Mouse (Mus musculus) embryo, embryonic 9.5 days (tissue): ENCODE data around the gene Mia3.
"Not testable (repeated sequence)": the region's sequence is repeated elsewhere in the genome, so short reads cannot be mapped to it uniquely, and the experiment has no call there.

Source experiments
- DNase-seq: peaks from one replicate; pipeline ENCODE4 v3.0.0-alpha.2; 2017; ENCODE audit errors: extremely low spot score

The Mia3 gene

DNA sequence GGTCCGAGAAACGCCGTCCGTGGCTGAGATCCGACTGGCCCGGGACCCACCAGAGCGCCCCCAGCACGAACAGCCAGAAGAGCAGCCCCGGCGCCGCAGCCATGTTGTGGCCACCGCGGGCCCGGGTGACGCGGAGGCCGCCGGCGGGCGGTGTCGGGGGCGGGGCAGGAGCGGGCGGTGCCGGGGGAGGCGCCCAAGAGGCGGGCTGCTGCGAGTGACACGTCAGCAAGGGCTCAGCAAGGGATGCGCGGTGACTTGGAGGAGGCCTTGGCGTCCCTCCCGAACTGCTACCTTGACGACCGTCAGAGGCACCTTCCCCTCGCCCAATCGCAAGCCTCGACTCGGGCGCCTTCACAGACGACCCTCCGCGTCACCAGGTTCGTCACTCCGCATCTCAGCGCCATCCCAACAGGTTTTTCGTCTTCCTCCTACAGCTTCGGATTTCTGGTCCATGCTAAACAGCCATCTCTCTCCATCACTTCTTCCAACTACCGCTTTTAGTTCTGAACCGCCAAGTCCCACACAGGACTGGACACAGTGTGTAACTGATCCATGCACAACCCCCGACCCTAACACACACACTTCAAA, at the start of gene Mia3:
Gene Mia3, minus strand, starts transcription at position 127 of the 588 bp plus-strand sequence.
- DNase-seq: peak; percentile 94

DNA sequence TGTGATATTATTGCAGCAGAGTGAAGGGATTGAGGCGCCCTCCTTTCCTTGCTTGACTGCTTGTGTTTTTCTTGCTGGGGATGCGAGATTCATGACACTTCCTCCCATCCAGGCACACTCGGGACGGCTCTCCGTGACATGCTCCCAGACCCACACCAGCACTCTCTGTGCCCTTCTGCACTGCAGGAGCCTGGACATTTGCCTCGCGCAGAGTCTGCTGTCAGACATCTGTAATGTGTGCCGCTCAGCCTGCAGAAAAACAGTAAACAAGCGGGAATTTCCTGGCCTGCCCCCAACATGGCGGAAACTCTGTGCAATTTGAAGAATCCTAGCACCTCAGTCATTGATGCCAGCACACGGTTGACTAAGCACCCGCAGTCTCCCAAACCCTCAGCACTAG, 48.5 kb upstream of the Mia3 start, which contains the start of gene Hhipl2:
Gene Hhipl2, plus strand, starts transcription at position 343 of the 400 bp plus-strand sequence.
- DNase-seq: no peak

GRCm38 (mm10) chr1:183414081-183414727, 44.9 kb upstream of the Mia3 start:
- no peak for DNase-seq

DNA sequence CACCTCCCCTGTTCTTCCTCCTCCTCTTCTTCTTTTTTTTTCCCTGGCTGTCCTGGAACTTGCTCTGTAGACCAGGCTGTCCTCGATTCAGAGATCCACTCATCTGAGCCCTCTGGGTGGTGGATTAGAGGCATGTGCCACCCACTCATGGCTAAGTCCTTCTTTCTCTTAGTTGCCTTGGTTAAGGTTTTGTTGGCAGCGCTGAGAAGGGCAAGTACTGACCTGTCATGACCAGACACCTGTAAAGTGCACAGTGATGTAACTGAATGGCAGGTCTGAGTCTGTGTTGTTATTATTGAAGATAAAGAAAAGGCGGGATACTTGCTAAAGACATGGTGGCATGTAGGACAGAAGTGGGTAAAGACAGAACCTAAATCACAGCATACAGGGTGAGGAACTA, 34.0 kb upstream of the Mia3 start:
- no peak for DNase-seq

DNA sequence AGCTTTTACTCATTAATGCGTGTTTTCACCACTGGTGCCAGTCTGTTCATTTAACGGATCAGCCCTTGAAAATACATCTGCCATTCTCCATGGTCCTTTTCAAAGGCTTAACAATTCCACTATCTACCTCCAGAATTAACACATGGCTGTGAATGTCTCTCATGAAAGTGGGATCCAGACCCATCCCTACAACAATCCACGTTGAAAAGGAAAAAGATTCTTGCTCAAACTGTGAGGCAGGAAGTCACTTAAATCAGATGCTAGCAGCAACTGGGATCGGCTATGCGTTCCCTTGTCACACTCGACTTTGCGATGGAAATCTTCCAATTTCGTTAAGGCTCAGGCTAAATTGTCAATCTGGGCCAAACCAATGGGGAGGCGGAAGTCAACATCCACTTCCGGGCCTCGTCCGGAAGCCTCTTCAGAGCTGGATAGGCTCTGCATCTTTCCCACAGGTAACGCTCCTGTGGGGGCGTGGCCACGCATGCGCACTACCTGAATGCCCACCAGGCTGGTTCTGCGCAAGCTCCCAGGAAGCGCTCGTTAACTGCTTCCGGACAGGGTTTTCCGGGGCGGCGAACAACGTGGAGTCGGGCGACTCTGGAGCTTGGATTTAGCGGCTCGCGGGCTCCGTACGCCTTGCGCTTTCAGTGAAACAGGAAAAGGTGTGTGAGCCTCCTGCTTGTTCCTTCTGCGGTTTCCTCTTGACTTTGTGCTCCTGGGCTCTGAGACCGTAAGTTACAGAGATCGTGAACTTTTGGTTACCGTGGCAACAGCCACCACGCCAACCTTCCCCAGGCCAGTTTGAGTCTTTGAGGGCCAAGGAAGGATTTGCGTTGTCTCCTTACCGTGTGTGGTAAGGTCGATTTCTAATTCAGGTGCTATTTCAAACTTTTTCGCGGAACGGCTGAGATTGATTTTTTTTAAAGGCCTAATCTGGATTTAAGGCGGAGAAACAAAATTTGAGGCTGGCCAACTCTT, 19.4 kb upstream of the Mia3 start, which contains the start of gene Taf1a:
Gene Taf1a, plus strand, starts transcription at position 556 of the 981 bp plus-strand sequence.
- DNase-seq: peak; percentile 93

DNA sequence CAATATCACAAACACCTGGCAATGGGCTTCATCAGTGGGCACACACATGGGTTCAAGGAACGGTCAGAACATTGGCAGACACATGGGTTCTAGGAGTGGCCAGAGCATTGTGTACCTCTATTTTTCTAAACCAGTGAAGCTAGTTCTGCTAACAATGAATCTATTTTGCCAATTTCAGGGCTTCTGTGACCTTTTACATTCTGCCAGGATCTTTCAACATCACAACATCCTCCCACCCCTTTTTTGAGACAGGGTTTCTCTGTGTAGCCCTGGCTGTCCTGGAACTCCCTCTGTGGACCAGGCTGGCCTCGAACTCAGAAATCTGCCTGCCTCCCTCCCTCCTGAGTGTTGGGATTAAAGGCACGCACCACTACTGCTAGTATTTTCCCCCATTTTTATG, 18.1 kb upstream of the Mia3 start:
- not testable (repeated sequence) for DNase-seq

DNA sequence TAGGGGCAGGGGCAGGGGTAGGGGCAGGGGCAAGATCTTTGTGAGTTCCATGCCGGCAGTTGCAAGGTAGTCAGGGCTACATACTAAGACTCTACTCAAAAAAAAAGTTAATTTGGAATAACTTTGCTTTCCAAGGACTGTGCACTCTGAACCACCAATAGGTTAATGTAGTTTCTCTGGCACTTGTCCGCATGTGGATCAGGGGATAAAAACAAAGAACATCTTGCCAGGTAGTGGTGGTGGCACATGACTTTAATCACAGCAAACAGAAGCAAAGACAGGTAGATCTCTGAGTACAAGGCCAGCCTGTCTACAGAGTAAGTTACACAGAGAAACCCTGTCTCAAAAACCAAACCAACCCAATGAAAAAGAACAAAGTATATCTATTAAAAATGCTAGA, 13.3 kb upstream of the Mia3 start:
- DNase-seq: no peak

DNA sequence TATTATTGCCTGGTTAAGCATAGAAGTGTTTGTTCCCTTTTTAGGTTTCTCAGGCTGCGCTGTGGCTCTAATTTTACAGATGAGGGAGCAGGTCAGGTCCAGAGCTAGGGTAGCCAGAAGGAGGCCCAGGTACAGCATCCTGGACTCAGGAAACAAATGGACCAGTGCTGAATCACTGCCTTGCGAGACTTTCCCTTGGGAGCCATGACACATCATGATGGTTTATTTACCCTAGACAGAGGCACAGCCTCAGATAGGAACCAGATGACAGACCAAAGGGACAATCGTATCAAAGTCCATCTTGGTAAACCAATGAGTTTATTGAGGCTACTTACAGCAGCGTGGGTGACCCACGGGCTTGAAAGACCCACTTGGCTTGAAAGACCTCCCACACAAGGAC, 12.5 kb upstream of the Mia3 start:
- DNase-seq: no peak

DNA sequence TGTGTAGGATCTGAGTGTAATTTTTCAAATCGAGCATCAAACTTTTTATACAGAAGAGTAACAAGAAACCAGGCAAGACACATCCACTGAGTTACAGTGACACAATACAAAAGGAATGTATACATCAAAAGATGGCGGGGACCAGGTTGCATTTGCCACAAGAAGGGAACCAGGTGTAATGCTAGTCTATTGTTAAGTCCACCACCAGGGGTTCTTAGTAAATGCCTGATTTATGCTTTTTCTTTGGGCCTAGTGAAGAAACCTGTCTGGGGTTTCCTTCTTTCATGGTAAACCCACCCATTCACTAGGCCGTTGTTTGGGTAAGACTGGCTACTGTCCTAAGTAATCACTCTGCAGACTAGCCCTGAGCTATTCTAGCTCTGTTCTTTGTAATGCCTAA, 10.0 kb upstream of the Mia3 start:
- DNase-seq: not testable (repeated sequence)

DNA sequence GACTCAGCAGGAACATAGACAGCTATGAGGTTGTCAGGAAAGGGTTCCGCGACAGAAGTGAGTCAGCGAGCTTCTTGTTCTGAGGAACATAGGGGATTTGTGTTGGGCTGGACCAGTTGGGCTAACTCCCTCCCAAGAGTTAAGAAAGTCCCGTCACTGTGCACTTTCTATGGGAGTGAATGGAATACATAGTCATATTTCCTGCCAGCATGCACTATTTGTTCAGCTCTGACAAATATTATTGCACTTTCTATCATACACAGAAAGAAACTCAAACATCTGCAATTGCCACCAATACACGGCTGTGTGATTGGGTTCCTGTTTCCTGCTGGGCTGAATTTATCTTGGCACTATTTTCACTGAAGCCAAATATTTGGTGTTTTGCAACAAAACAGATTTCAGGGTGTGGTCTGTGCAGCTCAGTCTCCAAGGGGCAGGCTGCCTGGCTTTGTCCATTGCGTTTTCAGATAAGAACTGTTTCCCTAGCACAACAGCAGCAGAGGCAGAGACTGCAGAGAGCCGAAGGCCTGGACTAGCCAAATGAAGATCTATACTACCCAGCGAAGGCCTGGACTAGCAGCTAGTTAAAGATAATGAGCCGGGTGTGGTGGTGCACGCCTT, 9.1 kb upstream of the Mia3 start:
- DNase-seq: no peak

DNA sequence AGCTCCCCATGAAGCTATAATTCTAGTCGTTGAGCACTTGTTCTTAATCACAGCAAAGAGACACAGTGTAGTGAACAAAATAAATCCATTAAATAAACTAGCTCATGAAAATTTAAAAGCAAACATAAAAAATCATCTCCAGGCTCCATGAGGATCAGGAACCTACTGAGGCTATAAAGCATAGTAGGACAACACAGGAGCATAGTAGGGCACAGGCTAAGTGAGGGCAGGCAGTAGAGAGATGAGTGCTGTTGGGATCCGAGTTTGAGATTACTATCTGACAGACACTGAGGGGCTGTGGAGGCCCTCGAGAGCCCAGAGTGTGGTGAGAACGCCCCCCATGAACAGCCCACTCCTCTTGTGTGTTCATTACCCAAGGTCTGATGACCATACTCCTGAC, 7.7 kb upstream of the Mia3 start:
- no peak for DNase-seq

DNA sequence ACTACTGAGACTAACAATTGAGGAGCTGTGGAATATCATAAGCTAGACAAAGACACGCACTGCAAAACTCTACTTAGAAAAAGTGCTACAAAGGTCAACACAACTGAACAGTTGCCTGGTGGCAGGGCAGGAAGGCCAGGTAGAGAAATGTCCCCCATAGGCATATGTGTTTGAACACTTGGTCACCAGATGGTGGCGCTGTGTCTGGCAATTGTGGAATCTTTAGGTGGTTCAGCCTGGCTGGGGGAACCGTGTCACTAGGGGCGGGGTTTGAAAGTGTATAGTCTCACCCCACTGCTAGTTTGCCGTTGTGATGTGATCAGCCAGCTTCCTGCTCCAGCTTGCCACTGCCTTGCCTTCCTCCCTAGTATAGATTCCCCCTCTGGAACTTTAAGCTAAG, 5.4 kb upstream of the Mia3 start:
- DNase-seq: no peak

GRCm38 (mm10) chr1:183368601-183369400, 552 bp downstream of the Mia3 start:
- peak; percentile 28 for DNase-seq

- DNase-seq: no peak
Measured at GRCm38 (mm10) chr1:183366361-183366760, 3.0 kb downstream of the Mia3 start.

- DNase-seq: no peak
Measured at GRCm38 (mm10) chr1:183363577-183363867, 5.8 kb downstream of the Mia3 start.

- no peak for DNase-seq
Measured at GRCm38 (mm10) chr1:183362729-183363576, 6.4 kb downstream of the Mia3 start.

GRCm38 (mm10) chr1:183362301-183362700, 7.1 kb downstream of the Mia3 start:
- DNase-seq: no peak

GRCm38 (mm10) chr1:183358901-183359300, 10.5 kb downstream of the Mia3 start:
- DNase-seq: no peak

GRCm38 (mm10) chr1:183349840-183350239, 19.5 kb downstream of the Mia3 start:
- peak; percentile 28 for DNase-seq

DNA sequence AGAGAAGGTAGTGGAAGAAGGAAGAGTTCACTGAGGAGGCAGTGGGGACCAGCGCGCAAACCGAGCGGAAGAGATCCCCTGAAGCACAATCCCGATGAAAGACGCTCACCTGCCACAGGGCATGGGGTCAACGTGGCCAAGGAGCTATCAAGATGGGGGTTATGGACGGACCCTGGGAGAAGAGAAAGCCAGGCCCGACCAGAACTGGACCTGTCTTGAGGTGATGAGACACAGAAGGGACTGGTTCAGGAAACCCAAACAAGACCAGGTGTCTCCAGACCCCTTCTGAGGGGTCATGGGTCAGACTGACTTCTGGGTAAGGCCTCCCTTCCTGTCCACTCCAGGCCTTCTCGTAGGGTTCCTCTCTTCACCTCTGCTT, 23.5 kb downstream of the Mia3 start:
- DNase-seq: no peak
